Mouse (Mus musculus): Measurements from ENCODE around the gene Clec2i. TPM values are rescaled to one million over a fixed set of nuclear protein-coding genes. Genes with fewer than 3 reads are reported as not detected.
A peak's percentile ranks its signal among the peaks of the same experiment; 100 is the strongest.

Clec2i gene
- polyA plus RNA-seq, 1 experiment from 2014 or later: not detected

GRCm38 (mm10) chr6:128845319-128845979, 41.9 kb upstream of the Clec2i start:
- peaks cover 27% of the 10 kb centered on the region for H3K4me1 ChIP-seq (replicated peaks)
- H3K27me3 ChIP-seq (ENCODE audit: insufficient read depth, poor library complexity, severe bottlenecking): no peaks in the 10 kb centered on the region
- H3K4me3 ChIP-seq: peak overlapping the region; percentile 27
- H3K9me3 ChIP-seq: no peaks in the 10 kb centered on the region
- H3K36me3 ChIP-seq: no peaks in the 10 kb centered on the region
- DNase-seq (ENCODE audit: low spot score): peak; percentile 95
- peak overlapping the region; percentile 41 for H3K27ac ChIP-seq
- 35% methylated on average over 7 of the region's 7 CpGs for WGBS

DNA sequence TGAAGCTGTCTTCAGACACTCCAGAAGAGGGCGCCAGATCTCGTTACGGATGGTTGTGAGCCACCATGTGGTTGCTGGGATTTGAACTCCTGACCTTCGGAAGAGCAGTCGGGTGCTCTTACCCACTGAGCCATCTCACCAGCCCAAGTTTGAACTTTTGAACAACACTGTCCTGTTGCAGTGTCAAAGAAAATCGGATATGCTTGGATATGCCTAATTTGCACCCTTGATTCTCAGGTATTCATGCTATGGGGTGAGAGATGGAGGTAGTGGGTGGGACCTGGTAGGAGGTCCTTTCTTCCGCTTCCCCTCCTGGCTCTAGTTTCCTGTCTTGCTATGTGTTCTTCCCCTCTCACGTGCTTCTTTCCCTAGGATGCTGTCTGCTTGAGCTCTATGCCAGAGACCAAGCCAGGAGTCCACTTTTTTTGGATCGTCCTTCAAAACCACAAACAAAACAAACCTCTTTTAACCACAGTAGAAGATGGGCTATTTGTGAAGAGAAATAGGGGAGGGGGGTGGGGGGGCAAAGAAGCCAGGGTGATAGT, 41.3 kb upstream of the Clec2i start:
- Histone ChIP-seq H3K27ac (no peak overlapping the region), H3K4me3 (no peak overlapping the region), H3K36me3 (no peaks in the 10 kb centered on the region), H3K4me1 (replicated peaks) (peaks cover 27% of the 10 kb centered on the region), H3K9me3 (no peaks in the 10 kb centered on the region), H3K27me3 (ENCODE audit: insufficient read depth, poor library complexity, severe bottlenecking) (no peaks in the 10 kb centered on the region)
- 51% methylated on average over 9 of the region's 9 CpGs for WGBS
- no peak for DNase-seq (ENCODE audit: low spot score)

DNA sequence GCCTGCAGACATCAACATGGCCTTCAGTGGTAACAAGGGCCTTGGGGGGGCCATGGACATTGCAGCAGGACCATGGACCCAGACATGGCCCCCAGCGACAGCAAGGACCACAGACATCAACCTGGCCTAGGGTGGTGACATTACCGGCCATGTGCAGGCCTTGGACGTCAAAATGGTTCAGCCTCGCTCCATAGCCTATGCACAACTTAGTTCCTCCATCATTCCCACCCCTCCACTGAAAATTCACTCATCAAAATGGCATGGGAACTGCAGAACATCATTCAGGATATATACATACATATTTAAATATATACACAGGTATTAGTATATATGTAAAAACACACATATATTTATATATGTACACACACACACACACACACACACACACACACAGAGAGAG, 40.0 kb upstream of the Clec2i start:
- no peaks in the 10 kb centered on the region for H3K9me3 ChIP-seq
- no peak for DNase-seq (ENCODE audit: low spot score)
- 88% methylated on average over 4 of the region's 4 CpGs for WGBS
- H3K4me1 ChIP-seq (replicated peaks): peaks cover 17% of the 10 kb centered on the region
- H3K4me3 ChIP-seq: no peak overlapping the region
- no peaks in the 10 kb centered on the region for H3K36me3 ChIP-seq
- H3K27ac ChIP-seq: no peak overlapping the region
- H3K27me3 ChIP-seq (ENCODE audit: insufficient read depth, poor library complexity, severe bottlenecking): no peaks in the 10 kb centered on the region

DNA sequence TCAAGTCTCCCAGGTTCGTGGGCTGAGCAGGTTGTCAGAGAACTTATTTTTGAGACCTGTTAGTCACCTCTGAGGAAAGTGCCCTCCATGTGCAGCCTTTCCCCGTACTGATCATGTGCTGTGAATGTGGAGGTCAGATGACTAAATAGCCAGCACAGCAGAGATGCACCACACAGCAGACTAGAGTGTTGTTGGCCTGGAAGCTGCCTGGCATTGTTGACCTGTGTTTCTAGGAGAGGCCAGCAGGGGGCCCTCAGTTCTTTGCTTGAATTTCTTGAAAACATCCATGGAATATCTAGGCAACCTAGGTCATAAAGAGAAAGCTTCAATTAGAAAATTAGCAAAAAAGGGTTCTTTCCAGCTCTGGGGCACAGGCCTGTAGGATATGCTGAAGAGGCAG, 37.5 kb upstream of the Clec2i start:
- H3K27ac ChIP-seq: no peak overlapping the region
- peaks cover 9% of the 10 kb centered on the region for H3K4me1 ChIP-seq (replicated peaks)
- no peaks in the 10 kb centered on the region for H3K9me3 ChIP-seq
- DNase-seq (ENCODE audit: low spot score): peak; percentile 72
- H3K36me3 ChIP-seq: no peaks in the 10 kb centered on the region
- H3K27me3 ChIP-seq (ENCODE audit: insufficient read depth, poor library complexity, severe bottlenecking): no peaks in the 10 kb centered on the region
- H3K4me3 ChIP-seq: no peak overlapping the region
- 59% methylated on average over 2 of the region's 2 CpGs for WGBS

DNA sequence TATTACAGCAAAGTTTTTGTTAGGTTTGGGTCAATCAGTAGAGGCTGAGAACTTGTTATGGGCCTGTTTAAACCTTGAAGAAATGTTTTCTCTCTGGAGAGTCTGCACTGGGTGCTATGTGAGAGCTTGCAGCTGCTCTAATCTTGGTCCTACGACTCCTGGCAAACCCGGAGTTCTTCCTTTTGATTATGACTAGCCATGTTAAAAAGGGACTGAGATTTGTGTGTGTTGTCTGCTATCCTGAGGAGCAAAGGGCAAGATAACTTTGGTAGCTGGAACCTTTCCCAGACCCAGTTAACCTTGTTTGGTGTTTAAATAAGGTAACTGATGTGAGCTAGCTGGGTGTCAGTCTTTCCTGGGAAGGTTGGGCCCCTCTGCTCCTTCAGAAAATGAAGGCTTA, 36.7 kb upstream of the Clec2i start:
- H3K27me3 ChIP-seq (ENCODE audit: insufficient read depth, poor library complexity, severe bottlenecking): no peaks in the 10 kb centered on the region
- H3K27ac ChIP-seq: no peak overlapping the region
- 89% methylated on average over 2 of the region's 2 CpGs for WGBS
- no peaks in the 10 kb centered on the region for H3K9me3 ChIP-seq
- no peak for DNase-seq (ENCODE audit: low spot score)
- peaks cover 4% of the 10 kb centered on the region; the same call in 1 of the 2 replicates for H3K4me1 ChIP-seq (replicated peaks)
- H3K36me3 ChIP-seq: no peaks in the 10 kb centered on the region
- no peak overlapping the region for H3K4me3 ChIP-seq

- Histone ChIP-seq H3K4me1 (replicated peaks) (peaks cover 4% of the 10 kb centered on the region; the same call in 1 of the 2 replicates), H3K36me3 (no peaks in the 10 kb centered on the region), H3K27me3 (ENCODE audit: insufficient read depth, poor library complexity, severe bottlenecking) (no peaks in the 10 kb centered on the region), H3K27ac (no peak overlapping the region), H3K9me3 (no peaks in the 10 kb centered on the region), H3K4me3 (no peak overlapping the region)
- DNase-seq (ENCODE audit: low spot score): no peak
- WGBS: 87% methylated on average over 2 of the region's 2 CpGs
These were observed 36.2 kb upstream of the Clec2i start for GRCm38 (mm10) chr6:128851151-128851550.

DNA sequence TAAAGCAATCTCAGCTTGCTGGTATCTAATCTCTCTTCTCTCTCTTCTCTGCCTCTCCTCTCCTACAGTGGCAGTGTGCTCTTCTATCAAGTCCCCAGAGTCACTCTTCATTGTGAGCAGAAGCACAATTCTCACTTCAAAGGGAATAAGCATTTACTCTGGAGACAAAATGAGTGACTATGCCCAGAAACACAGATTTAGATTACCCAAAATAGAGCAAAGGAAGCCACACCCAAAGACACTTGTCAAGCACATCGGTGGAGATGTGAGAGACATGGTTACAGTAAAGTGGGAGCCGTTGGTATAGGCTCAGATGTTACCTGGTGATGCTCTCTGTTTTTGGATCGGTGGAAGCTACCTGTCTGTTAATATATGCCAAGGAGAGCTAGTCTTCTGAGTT, 34.6 kb upstream of the Clec2i start:
- 90% methylated on average over 3 of the region's 3 CpGs for WGBS
- Histone ChIP-seq H3K27ac (no peak overlapping the region), H3K27me3 (ENCODE audit: insufficient read depth, poor library complexity, severe bottlenecking) (no peaks in the 10 kb centered on the region), H3K9me3 (no peaks in the 10 kb centered on the region), H3K36me3 (no peaks in the 10 kb centered on the region), H3K4me1 (replicated peaks) (peaks cover 4% of the 10 kb centered on the region; the same call in 1 of the 2 replicates), H3K4me3 (no peak overlapping the region)
- DNase-seq (ENCODE audit: low spot score): no peak

GRCm38 (mm10) chr6:128854024-128854820, 33.2 kb upstream of the Clec2i start:
- Histone ChIP-seq H3K9me3 (no peaks in the 10 kb centered on the region), H3K27ac (peak overlapping the region; percentile 81), H3K36me3 (no peaks in the 10 kb centered on the region), H3K4me1 (replicated peaks) (peaks cover 4% of the 10 kb centered on the region; the same call in 1 of the 2 replicates), H3K4me3 (peak overlapping the region; percentile 32), H3K27me3 (ENCODE audit: insufficient read depth, poor library complexity, severe bottlenecking) (no peaks in the 10 kb centered on the region)
- WGBS: 49% methylated on average over 12 of the region's 12 CpGs
- DNase-seq (ENCODE audit: low spot score): peak; percentile 68

DNA sequence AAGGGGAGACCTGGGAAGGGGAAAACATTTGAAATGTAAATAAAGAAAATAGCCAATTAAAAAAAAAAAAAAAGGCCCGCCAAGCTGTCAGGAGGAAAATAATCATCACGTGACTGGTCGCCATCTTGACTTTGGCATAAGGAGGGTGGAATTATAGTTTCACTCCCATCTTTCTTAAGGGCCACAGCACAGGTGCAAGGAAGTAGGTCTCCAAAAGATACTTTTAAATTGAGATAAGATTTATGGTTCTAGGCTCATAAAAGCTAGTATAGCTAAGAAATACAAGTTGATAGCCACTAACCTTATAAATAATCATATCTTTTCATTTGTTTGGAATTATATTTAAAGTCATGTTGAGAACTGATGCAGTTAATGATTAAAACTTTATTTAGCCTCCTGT, 32.5 kb upstream of the Clec2i start:
- DNase-seq (ENCODE audit: low spot score): no peak
- Histone ChIP-seq H3K27ac (no peak overlapping the region), H3K9me3 (no peaks in the 10 kb centered on the region), H3K4me3 (no peak overlapping the region), H3K4me1 (replicated peaks) (peaks cover 4% of the 10 kb centered on the region; the same call in 1 of the 2 replicates), H3K27me3 (ENCODE audit: insufficient read depth, poor library complexity, severe bottlenecking) (no peaks in the 10 kb centered on the region), H3K36me3 (no peaks in the 10 kb centered on the region)
- 93% methylated on average over 3 of the region's 3 CpGs for WGBS

DNA sequence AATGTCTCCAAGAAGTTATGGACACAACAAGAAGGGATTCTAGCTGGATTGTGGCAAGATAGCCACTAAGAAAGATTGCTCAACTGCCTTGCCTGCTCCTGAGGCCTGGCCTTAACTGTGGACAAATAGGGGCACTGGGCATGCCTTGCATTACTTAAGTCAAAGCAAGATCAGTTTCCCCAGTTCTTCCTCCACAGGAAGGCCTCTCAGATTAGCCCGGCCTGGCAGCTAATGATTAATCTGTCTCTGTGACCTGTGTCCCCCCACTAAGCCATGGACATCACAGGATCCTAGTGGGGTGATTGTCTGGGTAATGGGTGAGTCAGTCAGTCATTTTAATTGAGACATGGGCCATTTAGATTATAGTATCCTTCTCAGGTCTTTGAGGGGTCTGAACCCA, 31.9 kb upstream of the Clec2i start:
- Histone ChIP-seq H3K9me3 (no peaks in the 10 kb centered on the region), H3K27ac (no peak overlapping the region), H3K4me1 (replicated peaks) (peaks cover 4% of the 10 kb centered on the region; the same call in 1 of the 2 replicates), H3K36me3 (no peaks in the 10 kb centered on the region), H3K4me3 (no peak overlapping the region), H3K27me3 (ENCODE audit: insufficient read depth, poor library complexity, severe bottlenecking) (no peaks in the 10 kb centered on the region)
- 82% methylated on average over 1 of the region's 1 CpGs for WGBS
- no peak for DNase-seq (ENCODE audit: low spot score)

DNA sequence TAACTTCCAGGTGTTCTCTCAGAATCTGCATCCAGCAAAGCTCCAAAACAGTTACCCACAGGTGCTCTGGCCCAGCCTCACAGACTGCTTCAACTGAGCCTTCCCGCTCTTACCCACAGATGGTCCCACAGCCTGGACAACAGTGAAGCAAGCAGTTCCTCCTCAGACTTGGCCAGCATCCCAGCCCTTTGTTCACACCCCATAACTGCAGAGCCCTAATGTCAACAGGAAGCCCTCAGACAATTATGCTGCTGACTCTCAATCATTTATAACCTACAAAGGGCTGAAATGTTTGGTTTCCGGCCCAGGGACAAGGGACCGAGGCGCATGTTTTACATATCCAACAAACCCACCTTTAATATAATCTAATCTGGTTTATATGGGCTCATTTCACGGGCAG, 31.1 kb upstream of the Clec2i start:
- no peak for DNase-seq (ENCODE audit: low spot score)
- Histone ChIP-seq H3K9me3 (no peaks in the 10 kb centered on the region), H3K4me1 (replicated peaks) (peaks cover 4% of the 10 kb centered on the region; the same call in 1 of the 2 replicates), H3K36me3 (no peaks in the 10 kb centered on the region), H3K27me3 (ENCODE audit: insufficient read depth, poor library complexity, severe bottlenecking) (no peaks in the 10 kb centered on the region), H3K4me3 (no peak overlapping the region), H3K27ac (no peak overlapping the region)
- WGBS: 91% methylated on average over 5 of the region's 5 CpGs

DNA sequence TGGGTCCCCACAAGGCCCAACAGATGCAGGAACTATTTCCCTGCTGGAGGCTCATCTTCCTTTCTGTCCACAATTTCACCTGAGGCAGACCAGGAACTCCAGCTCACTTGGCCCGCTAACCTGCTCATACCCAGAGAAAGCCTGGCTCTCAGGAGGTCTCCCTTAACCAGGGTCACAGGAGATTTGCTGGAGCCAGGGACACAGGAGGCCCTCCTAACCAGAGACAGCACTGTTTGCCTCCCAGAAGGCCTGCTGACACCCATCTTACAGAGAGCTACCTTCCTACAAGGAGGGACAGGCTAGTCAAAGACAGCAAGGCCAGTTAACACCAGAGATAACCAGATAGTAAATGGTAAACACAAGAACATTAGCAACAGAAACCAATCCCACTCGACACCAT, 29.4 kb upstream of the Clec2i start:
- Histone ChIP-seq H3K36me3 (no peaks in the 10 kb centered on the region), H3K4me3 (no peak overlapping the region), H3K27me3 (ENCODE audit: insufficient read depth, poor library complexity, severe bottlenecking) (no peaks in the 10 kb centered on the region), H3K27ac (no peak overlapping the region), H3K4me1 (replicated peaks) (peaks cover 4% of the 10 kb centered on the region; the same call in 1 of the 2 replicates), H3K9me3 (no peaks in the 10 kb centered on the region)
- 91% methylated on average over 2 of the region's 2 CpGs for WGBS
- DNase-seq (ENCODE audit: low spot score): no peak

GRCm38 (mm10) chr6:128868861-128869260, 18.5 kb upstream of the Clec2i start:
- 14% methylated on average over 3 of the region's 3 CpGs for WGBS
- Histone ChIP-seq H3K36me3 (no peaks in the 10 kb centered on the region), H3K4me1 (replicated peaks) (peaks cover 6% of the 10 kb centered on the region; the same call in 1 of the 2 replicates), H3K27me3 (ENCODE audit: insufficient read depth, poor library complexity, severe bottlenecking) (no peaks in the 10 kb centered on the region), H3K9me3 (no peaks in the 10 kb centered on the region), H3K4me3 (no peak overlapping the region), H3K27ac (no peak overlapping the region)
- DNase-seq (ENCODE audit: low spot score): no peak

Measured in hindbrain, embryonic 10.5 days (tissue).